Mouse (Mus musculus) forebrain, postnatal 0 days (tissue): ENCODE measurements at regions not wholly inside any gene's neighbourhood (a gene's known extent, or its start where the extent isn't known, plus 50 kb on each side); places are given as distances from the start of the nearest gene placed in this dataset.

ENCODE experiments used
- ATAC-seq: fragments of 200-750 bp; cut with Nextera tagmentation; 2 replicates; pipeline ENCODE4 v1.8.0; 2017; ENCODE audit warnings: mild to moderate bottlenecking, moderate library complexity
- DNase-seq: peaks from one replicate; pipeline ENCODE4 v3.0.0-alpha.2; 2015
- H3K27ac ChIP-seq: fragments of 300-500 bp; sonication (generic); 2 replicates; pipeline ENCODE4 v1.5.1; 2014; ENCODE audit warnings: low read depth, mild to moderate bottlenecking, antibody characterized with exemption, low read length, moderate library complexity, mixed read lengths
- H3K27me3 ChIP-seq: fragments of 300-500 bp; sonication (generic); 2 replicates; pipeline ENCODE4 v1.6.1; 2014; ENCODE audit warnings: mild to moderate bottlenecking, low read length, mixed read lengths; ENCODE audit not compliant: insufficient read depth
- H3K36me3 ChIP-seq: fragments of 300-500 bp; sonication (generic); 2 replicates; pipeline ENCODE4 v1.6.1; 2014; ENCODE audit warnings: mild to moderate bottlenecking, moderate library complexity; ENCODE audit not compliant: insufficient read depth
- H3K4me1 ChIP-seq: fragments of 300-500 bp; sonication (generic); 2 replicates; pipeline ENCODE4 v1.6.1; 2014; ENCODE audit warnings: antibody characterized with exemption; ENCODE audit not compliant: insufficient read depth
- H3K4me2 ChIP-seq: fragments of 300-500 bp; sonication (generic); 2 replicates; pipeline ENCODE4 v1.6.1; 2014; ENCODE audit warnings: low read depth, mild to moderate bottlenecking, moderate library complexity
- H3K4me3 ChIP-seq: fragments of 300-500 bp; sonication (generic); 2 replicates; pipeline ENCODE4 v1.5.1; 2014; ENCODE audit warnings: low read depth, low read length, mixed read lengths
- H3K9ac ChIP-seq: fragments of 300-500 bp; sonication (generic); 2 replicates; pipeline ENCODE4 v1.6.1; 2014; ENCODE audit warnings: mild to moderate bottlenecking
- H3K9me3 ChIP-seq: fragments of 300-500 bp; sonication (generic); 2 replicates; pipeline ENCODE4 v1.6.1; 2016; ENCODE audit warnings: low read length
- CTCF ChIP-seq: sonication (generic); IDR thresholded peaks from 2 replicates; pipeline ENCODE4 v1.5.1; 2016; ENCODE audit warnings: antibody characterized with exemption, control low read depth, low read depth
- WGBS: fragments of 180-500 bp; shearing (Covaris S2); extraction: QIAGEN DNeasy Blood & Tissue Kit; methylation state at CpG from one replicate; pipeline ENCODE4 v1.1.7; 2014; 5-methylcytosine and 5-hydroxymethylcytosine counted together

- ATAC-seq (no peak), DNase-seq (no peak)
- Histone ChIP-seq H3K27ac (no peak overlapping the region), H3K36me3 (no peaks in the 10 kb centered on the region), H3K9ac (no peak overlapping the region), H3K9me3 (no peaks in the 10 kb centered on the region), H3K4me3 (no peak overlapping the region), H3K4me1 (peaks cover 10% of the 10 kb centered on the region; the same call in 1 of the 2 replicates), H3K4me2 (no peak overlapping the region), H3K27me3 (no peaks in the 10 kb centered on the region)
- 41% methylated on average over 5 of the region's 5 CpGs for WGBS
- TF ChIP-seq CTCF, result no peak
Observed at GRCm38 (mm10) chr3:53327424-53327823, 135.7 kb downstream of the Nhlrc3 start.

GRCm38 (mm10) chr3:53326967-53327366 lies 136.2 kb downstream of the Nhlrc3 start:
- Histone ChIP-seq H3K4me1 (peaks cover 10% of the 10 kb centered on the region; the same call in 1 of the 2 replicates), H3K4me2 (no peak overlapping the region), H3K4me3 (no peak overlapping the region), H3K27me3 (no peaks in the 10 kb centered on the region), H3K9me3 (no peaks in the 10 kb centered on the region), H3K27ac (no peak overlapping the region), H3K9ac (no peak overlapping the region), H3K36me3 (no peaks in the 10 kb centered on the region)
- 43% methylated on average over 7 of the region's 7 CpGs for WGBS
- TF ChIP-seq CTCF, result no peak
- peak; percentile 77; the same call in 1 of the 2 replicates for ATAC-seq
- no peak for DNase-seq

DNA sequence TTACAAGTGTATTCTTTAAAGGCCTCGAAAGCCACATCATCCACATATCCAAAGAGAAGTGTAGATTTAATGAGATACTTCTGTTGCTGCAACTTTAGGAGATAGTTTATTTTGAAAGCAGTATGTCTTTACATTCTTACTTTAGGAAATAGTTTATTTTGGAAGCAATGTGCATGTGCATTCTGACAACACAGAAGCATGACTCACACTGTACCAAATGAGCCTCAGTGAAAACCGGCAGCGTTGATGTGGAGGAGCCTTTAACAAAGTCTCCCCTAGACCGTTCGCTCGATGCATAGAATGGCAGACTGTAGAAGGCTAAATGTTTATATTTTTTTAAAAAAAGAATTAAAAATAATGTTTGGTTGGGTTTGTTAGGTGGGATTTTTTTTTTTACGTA lies 138.1 kb downstream of the Nhlrc3 start:
- H3K4me1 ChIP-seq, result peaks cover 10% of the 10 kb centered on the region; the same call in 1 of the 2 replicates
- no peak for TF ChIP-seq CTCF
- no peak for ATAC-seq

DNA sequence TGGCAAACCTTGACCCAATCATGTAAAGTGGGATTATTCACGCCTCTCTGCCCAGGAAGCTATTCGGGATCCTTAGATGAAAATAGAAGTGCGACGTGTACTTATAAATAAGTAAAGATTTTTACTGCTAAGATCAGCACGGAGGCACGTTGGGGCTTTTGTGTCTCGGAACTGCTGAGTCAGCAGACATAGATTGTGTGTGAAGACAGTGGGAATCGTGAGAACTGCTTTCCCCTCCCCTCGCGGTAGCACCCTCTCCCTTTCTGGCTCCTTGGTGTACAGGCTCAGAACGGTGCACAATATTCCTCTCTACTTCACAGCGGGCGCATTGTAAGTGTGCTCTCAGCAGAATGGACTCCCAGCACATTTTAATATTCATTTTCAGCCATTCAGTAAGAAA lies 138.7 kb downstream of the Nhlrc3 start:
- WGBS, result 34% methylated on average over 13 of the region's 13 CpGs
- H3K27ac ChIP-seq, result no peak overlapping the region

More for the DNA sequence above, 138.1 kb downstream of the Nhlrc3 start:
- 84% methylated on average over 7 of the region's 7 CpGs for WGBS
- no peaks in the 10 kb centered on the region for H3K9me3 ChIP-seq
- H3K4me3 ChIP-seq, result no peak overlapping the region
- H3K27ac ChIP-seq, result no peak overlapping the region
- no peaks in the 10 kb centered on the region for H3K36me3 ChIP-seq
- H3K4me2 ChIP-seq, result no peak overlapping the region
- no peak overlapping the region for H3K9ac ChIP-seq
- no peaks in the 10 kb centered on the region for H3K27me3 ChIP-seq
- DNase-seq, result no peak

DNA sequence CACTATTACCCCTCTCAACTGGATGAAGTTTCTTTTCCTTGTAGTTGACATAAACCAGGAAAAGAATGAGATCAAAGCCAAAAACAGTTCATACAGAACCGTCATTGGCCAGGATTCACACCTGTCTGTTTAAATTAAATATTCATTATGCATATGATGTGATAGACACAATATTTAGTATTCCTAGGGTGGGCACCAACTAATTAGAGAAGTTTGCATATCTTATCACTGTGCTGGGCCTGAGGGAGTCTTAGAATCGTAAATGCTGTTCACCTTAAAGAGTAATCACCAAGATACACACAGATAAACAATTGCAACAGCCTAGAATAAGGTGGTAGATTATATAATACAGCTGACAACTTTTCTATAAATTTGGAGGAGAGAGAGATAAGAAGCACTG lies 147.7 kb downstream of the Nhlrc3 start:
- Histone ChIP-seq H3K36me3 (no peaks in the 10 kb centered on the region), H3K27ac (no peak overlapping the region), H3K9ac (no peak overlapping the region), H3K4me1 (no peaks in the 10 kb centered on the region), H3K9me3 (no peaks in the 10 kb centered on the region), H3K4me2 (no peak overlapping the region), H3K27me3 (no peaks in the 10 kb centered on the region), H3K4me3 (no peak overlapping the region)
- DNase-seq (no peak), ATAC-seq (no peak)
- TF ChIP-seq CTCF, result no peak
- 57% methylated on average over 2 of the region's 2 CpGs for WGBS

More for the DNA sequence above, 138.7 kb downstream of the Nhlrc3 start:
- ATAC-seq (peak; percentile 47), DNase-seq (peak; percentile 39)
- Histone ChIP-seq H3K4me1 (peaks cover 10% of the 10 kb centered on the region; the same call in 1 of the 2 replicates), H3K9ac (no peak overlapping the region), H3K4me2 (peak overlapping the region; percentile 16; the same call in 1 of the 2 replicates), H3K27me3 (no peaks in the 10 kb centered on the region), H3K36me3 (no peaks in the 10 kb centered on the region), H3K4me3 (no peak overlapping the region), H3K9me3 (no peaks in the 10 kb centered on the region)
- no peak for TF ChIP-seq CTCF
